Mouse (Mus musculus): ENCODE results near the gene Plk5.

- TF ChIP-seq CTCF (IDR thresholded peaks at IDR 0.05; ENCODE audit: extremely low read depth, insufficient read length, insufficient replicate concordance, low read depth, low read length) = no peak
- no peak for TF ChIP-seq POLR2A (IDR thresholded peaks at IDR 0.05; ENCODE audit: low read depth, low read length)
Observed at GRCm38 (mm10) chr10:80351896-80352295, 4.4 kb upstream of the Plk5 start.
